Mouse (Mus musculus) spleen, adult 2 months (tissue): ENCODE data around the gene Mdm4.

Experiments used
- CTCF ChIP-seq: fragments of 200-500 bp; IDR thresholded peaks from 2 replicates; pipeline ENCODE4 v1.5.1; 2011; ENCODE audit warnings: mild to moderate bottlenecking, inconsistent platforms; ENCODE audit not compliant: insufficient read depth, insufficient read length, insufficient replicate concordance; ENCODE audit errors: extremely low read depth
- POLR2A ChIP-seq: fragments of 200-500 bp; IDR thresholded peaks from 2 replicates; pipeline ENCODE4 v1.6.1; 2011; ENCODE audit warnings: low read depth, low read length, inconsistent platforms

DNA sequence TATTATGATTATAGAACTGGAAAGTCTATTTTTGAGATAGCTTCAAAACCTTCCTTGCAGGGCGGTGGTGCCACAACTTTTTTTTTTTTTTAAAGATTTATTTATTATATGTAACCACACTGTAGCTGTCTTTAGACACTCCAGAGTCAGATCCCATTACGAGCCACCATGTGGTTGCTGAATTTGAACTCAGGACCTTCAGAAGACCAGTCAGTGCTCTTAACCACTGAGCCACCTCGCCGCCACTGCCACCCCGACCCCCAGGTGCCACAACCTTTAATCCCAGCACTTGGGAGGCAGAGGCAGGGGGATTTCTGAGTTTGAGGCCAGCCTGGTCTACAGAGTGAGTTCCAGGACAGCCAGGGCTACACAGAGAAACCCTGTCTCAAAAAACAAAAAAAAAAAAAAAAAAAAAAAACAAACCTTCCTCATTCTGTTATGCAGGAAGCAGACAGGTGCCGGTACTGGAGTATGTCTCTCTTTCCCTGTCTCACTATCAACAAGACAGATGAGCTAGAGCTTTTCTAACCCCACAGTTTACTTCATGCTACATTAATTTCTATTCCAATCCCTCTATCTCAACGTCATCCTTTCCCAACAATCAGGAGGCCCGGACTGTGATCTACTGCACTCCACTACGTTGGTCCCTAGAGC lies 13.5 kb downstream of the Mdm4 start:
- TF ChIP-seq CTCF (no peak), POLR2A (no peak)
